Mouse (Mus musculus): ENCODE measurements around the gene St6gal1. TPM values are rescaled to one million over a fixed set of nuclear protein-coding genes. Genes with fewer than 3 reads are reported as not detected.

The St6gal1 gene
- polyA plus RNA-seq, 1 experiment = 13.3 TPM

GRCm38 (mm10) chr16:23258823-23259457, 34.4 kb downstream of the St6gal1 start:
- H3K27ac ChIP-seq (ENCODE audit: insufficient read depth, low read length) = 0 out of 2 replicates have a peak overlapping the region, but pooled peaks have one; percentile 8
- H3K4me1 ChIP-seq (ENCODE audit: control insufficient read depth, insufficient read depth, low read length) = peaks cover 3% of the 10 kb centered on the region; the same call in 1 of the 2 replicates
- no peak overlapping the region for H3K4me3 ChIP-seq (ENCODE audit: insufficient read depth, low read length)
- TF ChIP-seq POLR2A (IDR thresholded peaks at IDR 0.05; ENCODE audit: extremely low read depth, insufficient read depth, low read length) = no peak
- TF ChIP-seq CTCF (IDR thresholded peaks at IDR 0.05; ENCODE audit: extremely low read depth, insufficient read depth, low read length) = no peak

DNA sequence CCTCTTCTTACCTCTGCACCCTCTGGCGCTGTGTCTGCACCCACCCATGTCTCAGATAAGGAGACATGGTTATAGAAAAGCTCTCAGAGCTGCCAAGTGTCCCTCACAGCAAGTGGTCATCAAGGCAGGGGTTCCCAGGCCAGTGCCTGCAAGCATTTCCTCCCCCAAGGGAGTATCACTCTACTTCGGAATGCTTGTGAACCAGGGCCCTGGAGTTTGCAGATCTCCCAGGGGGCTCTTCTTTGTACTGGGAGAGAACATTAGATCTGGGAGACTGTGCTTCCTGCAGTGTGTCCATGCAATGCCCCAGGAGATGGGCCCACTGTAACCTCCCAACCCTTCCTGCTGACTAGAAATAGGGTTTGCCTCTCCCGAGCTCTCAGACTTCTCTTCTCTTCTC, 35.0 kb downstream of the St6gal1 start:
- peaks cover 3% of the 10 kb centered on the region; the same call in 1 of the 2 replicates for H3K4me1 ChIP-seq (ENCODE audit: control insufficient read depth, insufficient read depth, low read length)
- TF ChIP-seq CTCF (IDR thresholded peaks at IDR 0.05; ENCODE audit: extremely low read depth, insufficient read depth, low read length) (no peak), POLR2A (IDR thresholded peaks at IDR 0.05; ENCODE audit: extremely low read depth, insufficient read depth, low read length) (no peak)
- no peak overlapping the region for H3K27ac ChIP-seq (ENCODE audit: insufficient read depth, low read length)
- H3K4me3 ChIP-seq (ENCODE audit: insufficient read depth, low read length) = no peak overlapping the region

- Histone ChIP-seq H3K4me3 (ENCODE audit: insufficient read depth, low read length) (no peak overlapping the region), H3K4me1 (ENCODE audit: control insufficient read depth, insufficient read depth, low read length) (peaks cover 3% of the 10 kb centered on the region; the same call in 1 of the 2 replicates), H3K27ac (ENCODE audit: insufficient read depth, low read length) (no peak overlapping the region)
- TF ChIP-seq CTCF (IDR thresholded peaks at IDR 0.05; ENCODE audit: extremely low read depth, insufficient read depth, low read length) = no peak
- TF ChIP-seq POLR2A (IDR thresholded peaks at IDR 0.05; ENCODE audit: extremely low read depth, insufficient read depth, low read length) = no peak
These were observed 37.7 kb downstream of the St6gal1 start for GRCm38 (mm10) chr16:23262131-23262768.

DNA sequence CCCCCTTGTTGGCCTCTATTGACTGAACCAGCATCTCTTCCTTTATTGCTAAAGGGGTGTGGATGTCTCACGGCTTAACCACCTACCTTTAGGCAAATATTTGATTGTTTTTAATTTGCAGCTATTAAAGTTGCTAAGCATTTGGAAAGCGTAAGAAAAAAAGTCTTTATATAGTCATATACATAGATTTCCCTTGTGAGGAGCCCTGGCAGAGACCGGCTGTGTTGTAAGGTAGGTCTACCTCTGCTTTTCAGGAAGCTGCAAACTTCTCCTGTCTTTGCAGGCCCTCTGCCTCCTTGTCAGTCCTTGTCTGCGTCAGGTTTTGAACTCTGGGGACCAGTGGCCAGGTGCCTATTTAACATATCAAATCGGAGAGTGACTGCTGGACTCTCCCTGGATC, 38.3 kb downstream of the St6gal1 start:
- Histone ChIP-seq H3K4me3 (ENCODE audit: insufficient read depth, low read length) (no peak overlapping the region), H3K4me1 (ENCODE audit: control insufficient read depth, insufficient read depth, low read length) (peaks cover 3% of the 10 kb centered on the region; the same call in 1 of the 2 replicates), H3K27ac (ENCODE audit: insufficient read depth, low read length) (no peak overlapping the region)
- TF ChIP-seq CTCF (IDR thresholded peaks at IDR 0.05; ENCODE audit: extremely low read depth, insufficient read depth, low read length) (no peak), POLR2A (IDR thresholded peaks at IDR 0.05; ENCODE audit: extremely low read depth, insufficient read depth, low read length) (no peak)

- Histone ChIP-seq H3K4me3 (ENCODE audit: insufficient read depth, low read length) (no peak overlapping the region), H3K27ac (ENCODE audit: insufficient read depth, low read length) (no peak overlapping the region), H3K4me1 (ENCODE audit: control insufficient read depth, insufficient read depth, low read length) (peaks cover 2% of the 10 kb centered on the region)
- no peak for TF ChIP-seq CTCF (IDR thresholded peaks at IDR 0.05; ENCODE audit: extremely low read depth, insufficient read depth, low read length)
These were observed 40.5 kb downstream of the St6gal1 start for GRCm38 (mm10) chr16:23264999-23265398.

- no peak for TF ChIP-seq CTCF (IDR thresholded peaks at IDR 0.05; ENCODE audit: extremely low read depth, insufficient read depth, low read length)
- no peak for TF ChIP-seq POLR2A (IDR thresholded peaks at IDR 0.05; ENCODE audit: extremely low read depth, insufficient read depth, low read length)
- peaks cover 4% of the 10 kb centered on the region for H3K4me1 ChIP-seq (ENCODE audit: control insufficient read depth, insufficient read depth, low read length)
- no peak overlapping the region for H3K27ac ChIP-seq (ENCODE audit: insufficient read depth, low read length)
- H3K4me3 ChIP-seq (ENCODE audit: insufficient read depth, low read length) = no peak overlapping the region
These were observed 40.9 kb downstream of the St6gal1 start for GRCm38 (mm10) chr16:23265481-23265880.

DNA sequence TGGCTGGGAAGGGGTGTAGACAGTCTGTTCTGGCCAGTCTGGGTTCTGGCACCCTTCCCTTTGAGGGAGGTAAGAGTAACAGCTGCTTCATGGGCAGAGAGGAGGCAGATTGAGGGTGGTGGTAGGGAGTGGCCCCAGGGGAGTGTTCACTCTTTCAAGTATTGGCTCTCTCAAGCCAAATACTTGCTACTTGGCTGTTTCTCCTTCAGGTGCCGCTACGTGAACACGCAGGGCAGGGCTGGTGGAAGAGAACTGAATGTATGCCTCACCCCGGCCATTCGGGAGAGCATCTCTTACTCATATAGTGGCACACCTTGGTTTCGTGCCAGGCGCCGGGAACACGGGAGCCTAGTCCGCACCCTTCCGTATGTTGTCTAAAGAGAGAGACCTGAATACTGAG, 41.8 kb downstream of the St6gal1 start:
- H3K4me1 ChIP-seq (ENCODE audit: control insufficient read depth, insufficient read depth, low read length) = peaks cover 7% of the 10 kb centered on the region
- H3K4me3 ChIP-seq (ENCODE audit: insufficient read depth, low read length) = no peak overlapping the region
- TF ChIP-seq POLR2A (IDR thresholded peaks at IDR 0.05; ENCODE audit: extremely low read depth, insufficient read depth, low read length) = no peak
- no peak overlapping the region for H3K27ac ChIP-seq (ENCODE audit: insufficient read depth, low read length)

DNA sequence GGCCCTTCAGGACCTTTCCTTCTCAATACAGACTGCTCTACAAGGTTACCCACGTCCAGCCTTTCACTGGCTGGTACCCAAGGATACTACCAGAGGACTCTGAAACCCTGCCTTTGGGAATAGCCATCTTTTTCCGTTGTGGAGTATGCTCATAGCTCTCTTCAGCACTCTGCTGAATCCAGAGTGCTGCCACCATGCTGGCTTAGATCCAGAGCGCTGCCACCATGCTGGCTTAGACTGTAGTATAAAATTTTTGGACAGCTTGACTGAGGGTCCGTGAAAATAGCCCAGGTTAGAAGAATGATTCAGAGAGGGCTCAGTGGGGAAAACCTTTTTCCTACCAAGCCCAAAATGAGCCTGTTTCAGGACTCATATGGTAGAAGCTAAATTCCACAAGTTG, 42.4 kb downstream of the St6gal1 start:
- no peak overlapping the region for H3K27ac ChIP-seq (ENCODE audit: insufficient read depth, low read length)
- peaks cover 8% of the 10 kb centered on the region for H3K4me1 ChIP-seq (ENCODE audit: control insufficient read depth, insufficient read depth, low read length)
- H3K4me3 ChIP-seq (ENCODE audit: insufficient read depth, low read length) = no peak overlapping the region
- no peak for TF ChIP-seq CTCF (IDR thresholded peaks at IDR 0.05; ENCODE audit: extremely low read depth, insufficient read depth, low read length)
- no peak for TF ChIP-seq POLR2A (IDR thresholded peaks at IDR 0.05; ENCODE audit: extremely low read depth, insufficient read depth, low read length)

- no peak for TF ChIP-seq CTCF (IDR thresholded peaks at IDR 0.05; ENCODE audit: extremely low read depth, insufficient read depth, low read length)
- no peak for TF ChIP-seq POLR2A (IDR thresholded peaks at IDR 0.05; ENCODE audit: extremely low read depth, insufficient read depth, low read length)
- Histone ChIP-seq H3K4me1 (ENCODE audit: control insufficient read depth, insufficient read depth, low read length) (peaks cover 8% of the 10 kb centered on the region), H3K27ac (ENCODE audit: insufficient read depth, low read length) (no peak overlapping the region), H3K4me3 (ENCODE audit: insufficient read depth, low read length) (no peak overlapping the region)
These were observed 43.7 kb downstream of the St6gal1 start for GRCm38 (mm10) chr16:23268231-23268630.
